Mouse (Mus musculus): ENCODE data around the gene Cntnap1.

Cntnap1 gene

GRCm38 (mm10) chr11:101181961-101182360 lies 11.6 kb downstream of the Cntnap1 start:
- CTCF ChIA-PET = interaction anchor here (0.5 to 0.9 kb wide), 3 partner anchors 40 to 123 kb away, joined by 3 to 4 read pairs (median 3); no protein-coding TSS in a partner anchor

GRCm38 (mm10) chr11:101182771-101183517 lies 12.6 kb downstream of the Cntnap1 start:
- CTCF ChIA-PET = no interaction called here

- CTCF ChIA-PET = interaction anchor here (0.7 kb wide), 1 partner anchor 23 kb away, joined by 3 read pairs; no protein-coding TSS in a partner anchor
These were observed 14.7 kb downstream of the Cntnap1 start for GRCm38 (mm10) chr11:101184984-101185383.

GRCm38 (mm10) chr11:101185441-101185840 lies 15.1 kb downstream of the Cntnap1 start:
- CTCF ChIA-PET = interaction anchor here (0.7 kb wide), 1 partner anchor 24 kb away, joined by 3 read pairs; no protein-coding TSS in a partner anchor

GRCm38 (mm10) chr11:101186526-101187247 lies 16.4 kb downstream of the Cntnap1 start:
- CTCF ChIA-PET = interaction anchor here (0.5 kb wide), 1 partner anchor 22 kb away, joined by 13 read pairs; no protein-coding TSS in a partner anchor

GRCm38 (mm10) chr11:101187541-101187940 lies 17.2 kb downstream of the Cntnap1 start:
- CTCF ChIA-PET = no interaction called here

- CTCF ChIA-PET = no interaction called here
These were observed 18.0 kb downstream of the Cntnap1 start for GRCm38 (mm10) chr11:101188166-101188805.

- CTCF ChIA-PET = no interaction called here
These were observed 19.3 kb downstream of the Cntnap1 start for GRCm38 (mm10) chr11:101189495-101190180.

GRCm38 (mm10) chr11:101190181-101190912 lies 20.0 kb downstream of the Cntnap1 start:
- CTCF ChIA-PET = no interaction called here

GRCm38 (mm10) chr11:101190913-101191907 lies 20.9 kb downstream of the Cntnap1 start:
- CTCF ChIA-PET = interaction anchor here (1.0 kb wide), 1 partner anchor 12 kb away, joined by 3 read pairs; no protein-coding TSS in a partner anchor

- CTCF ChIA-PET = no interaction called here
These were observed 21.7 kb downstream of the Cntnap1 start for GRCm38 (mm10) chr11:101191919-101192470.

GRCm38 (mm10) chr11:101192646-101193045 lies 22.3 kb downstream of the Cntnap1 start:
- CTCF ChIA-PET = interaction anchor here (0.6 kb wide), 1 partner anchor 177 kb away, joined by 3 read pairs; no protein-coding TSS in a partner anchor

- CTCF ChIA-PET = interaction anchor here (0.6 kb wide), 2 partner anchors 176 to 522 kb away, joined by 3 read pairs; no protein-coding TSS in a partner anchor
These were observed 22.8 kb downstream of the Cntnap1 start for GRCm38 (mm10) chr11:101193076-101193475.

GRCm38 (mm10) chr11:101194137-101194536 lies 23.8 kb downstream of the Cntnap1 start:
- CTCF ChIA-PET = no interaction called here

- CTCF ChIA-PET = no interaction called here
These were observed 24.3 kb downstream of the Cntnap1 start for GRCm38 (mm10) chr11:101194643-101195042.

- CTCF ChIA-PET = no interaction called here
These were observed 24.8 kb downstream of the Cntnap1 start for GRCm38 (mm10) chr11:101195101-101195500.

GRCm38 (mm10) chr11:101195571-101195970 lies 25.2 kb downstream of the Cntnap1 start:
- CTCF ChIA-PET = no interaction called here

- CTCF ChIA-PET = interaction anchor here (0.5 kb wide), 1 partner anchor 1944 kb away, joined by 3 read pairs; no protein-coding TSS in a partner anchor
These were observed 25.9 kb downstream of the Cntnap1 start for GRCm38 (mm10) chr11:101196175-101196574.

- CTCF ChIA-PET = interaction anchor here (0.6 kb wide), 1 partner anchor 81 kb away, joined by 3 read pairs; no protein-coding TSS in a partner anchor
These were observed 29.2 kb downstream of the Cntnap1 start for GRCm38 (mm10) chr11:101199555-101199954.
